Mouse (Mus musculus): ENCODE measurements at regions not wholly inside any gene's neighbourhood (a gene's known extent, or its start where the extent isn't known, plus 50 kb on each side); places are given as distances from the start of the nearest gene placed in this dataset.
A peak's percentile ranks its signal among the peaks of the same experiment; 100 is the strongest.

DNA sequence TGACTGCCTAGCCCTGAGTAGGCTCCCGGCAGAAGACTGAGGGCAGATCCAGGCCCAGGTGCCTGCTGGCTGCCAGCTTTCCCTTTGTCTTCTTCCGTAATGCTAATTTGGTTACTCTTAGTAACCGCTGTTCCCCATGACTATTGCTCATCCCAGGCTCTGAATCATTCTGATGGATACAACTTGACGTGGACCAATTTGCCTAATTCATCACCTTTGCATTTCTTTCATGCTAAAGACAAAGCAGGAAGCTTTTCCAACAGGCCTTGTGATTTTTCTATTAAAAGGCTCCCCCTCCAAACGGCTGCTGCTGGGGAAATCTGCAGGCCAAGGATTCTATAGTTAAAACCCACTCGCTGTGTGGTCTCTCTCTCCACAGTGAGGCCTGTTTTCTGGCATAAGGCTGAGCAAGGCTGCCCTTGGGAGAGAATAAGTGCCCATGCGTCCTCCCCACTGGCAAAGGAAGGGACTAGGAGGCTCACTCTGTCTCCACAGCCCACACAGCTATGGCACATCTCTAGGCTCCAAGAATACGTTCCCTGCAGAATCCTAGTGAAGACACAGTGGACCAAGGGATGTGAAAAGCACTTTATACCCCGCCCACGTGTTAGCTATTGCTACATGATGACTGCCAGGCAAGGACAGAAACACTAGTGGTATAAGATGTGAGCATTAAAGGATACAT is 304.6 kb downstream of the 3100002H09Rik start:
- Histone ChIP-seq H3K9me3 (replicated peaks; ENCODE audit: control insufficient read depth, low read length, poor library complexity, severe bottlenecking) (no peaks in the 10 kb centered on the region), H3K4me2 (ENCODE audit: low read length) (no peak overlapping the region), H3K36me3 (ENCODE audit: control insufficient read depth, insufficient read depth, low read length) (no peaks in the 10 kb centered on the region), H3K9ac (ENCODE audit: low read depth, low read length) (no peak overlapping the region), H3K4me3 (ENCODE audit: low read depth, low read length) (no peak overlapping the region), H3K27ac (ENCODE audit: low read length) (no peak overlapping the region), H3K27me3 (ENCODE audit: control insufficient read depth, insufficient read depth, low read depth, low read length) (no peaks in the 10 kb centered on the region), H3K4me1 (ENCODE audit: control insufficient read depth, insufficient read depth, low read length) (no peaks in the 10 kb centered on the region)
- 47% methylated on average over 10 of the region's 10 CpGs for WGBS
- ATAC-seq = no peak

DNA sequence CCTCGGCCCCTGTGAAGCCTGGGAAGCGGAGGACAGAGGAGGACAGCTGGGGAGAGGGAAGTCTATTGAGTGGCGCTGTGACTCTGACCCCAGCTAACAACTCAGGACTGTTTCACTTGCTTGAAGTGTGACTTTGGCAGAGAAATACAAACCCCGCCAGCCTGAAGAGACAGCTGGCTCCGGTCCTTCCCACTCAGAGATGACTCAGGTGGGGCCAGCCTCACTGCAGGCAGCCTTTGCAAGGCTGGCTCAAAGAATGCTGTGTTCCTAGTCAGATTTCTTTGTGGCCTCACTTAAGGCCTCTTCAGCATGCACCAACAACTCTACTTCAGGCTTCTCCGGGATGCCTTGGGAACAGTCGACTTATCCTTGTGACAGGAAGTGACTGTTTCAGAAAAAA is 307.7 kb downstream of the 3100002H09Rik start:
- ATAC-seq = no peak
- 49% methylated on average over 7 of the region's 7 CpGs for WGBS
- H3K4me1 ChIP-seq (ENCODE audit: control insufficient read depth, insufficient read depth, low read length) = no peaks in the 10 kb centered on the region
- H3K36me3 ChIP-seq (ENCODE audit: control insufficient read depth, insufficient read depth, low read length) = no peaks in the 10 kb centered on the region
- no peak overlapping the region for H3K9ac ChIP-seq (ENCODE audit: low read depth, low read length)
- no peaks in the 10 kb centered on the region for H3K27me3 ChIP-seq (ENCODE audit: control insufficient read depth, insufficient read depth, low read depth, low read length)
- no peak overlapping the region for H3K27ac ChIP-seq (ENCODE audit: low read length)
- no peak overlapping the region for H3K4me3 ChIP-seq (ENCODE audit: low read depth, low read length)
- no peak overlapping the region for H3K4me2 ChIP-seq (ENCODE audit: low read length)
- no peaks in the 10 kb centered on the region for H3K9me3 ChIP-seq (replicated peaks; ENCODE audit: control insufficient read depth, low read length, poor library complexity, severe bottlenecking)

DNA sequence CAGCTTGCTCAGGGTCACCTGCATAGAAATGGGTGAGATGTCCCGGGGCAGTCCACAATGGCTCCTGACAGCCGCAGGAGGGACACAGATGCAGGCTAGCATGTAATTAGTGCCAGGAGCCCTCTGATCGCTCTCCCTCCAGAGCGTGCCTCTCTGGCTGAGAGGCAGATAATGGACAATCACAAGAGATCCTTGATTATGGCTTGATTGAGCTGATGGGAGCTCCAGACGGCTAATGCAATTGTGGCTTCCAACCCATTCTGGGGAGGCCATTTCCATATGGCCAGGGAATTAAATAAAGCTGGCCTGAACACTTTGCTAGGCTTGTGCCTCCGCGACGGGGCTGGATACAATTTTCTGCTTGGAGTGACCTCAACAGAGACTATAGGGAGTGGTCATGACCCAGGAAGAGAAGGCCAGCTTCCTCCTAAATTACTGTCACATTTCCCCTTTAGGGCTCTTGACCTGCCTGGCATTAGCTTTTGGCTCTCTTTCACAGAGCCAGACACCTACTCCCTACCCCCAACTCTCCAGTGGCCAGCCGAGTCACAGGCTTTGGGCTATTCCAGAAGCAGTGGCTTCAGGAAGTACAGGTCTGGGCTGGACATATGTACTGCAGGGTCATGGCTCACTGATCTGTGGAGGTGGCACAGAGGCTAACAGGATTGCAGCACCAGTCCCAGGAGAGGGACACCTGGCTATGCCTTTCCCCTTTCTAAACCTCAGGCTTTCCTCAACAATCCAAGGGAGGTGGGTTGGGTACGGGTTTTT is 311.8 kb downstream of the 3100002H09Rik start:
- H3K27ac ChIP-seq (ENCODE audit: low read length) = no peak overlapping the region
- H3K9ac ChIP-seq (ENCODE audit: low read depth, low read length) = no peak overlapping the region
- no peak for ATAC-seq
- H3K4me3 ChIP-seq (ENCODE audit: low read depth, low read length) = no peak overlapping the region
- no peaks in the 10 kb centered on the region for H3K9me3 ChIP-seq (replicated peaks; ENCODE audit: control insufficient read depth, low read length, poor library complexity, severe bottlenecking)
- no peaks in the 10 kb centered on the region for H3K4me1 ChIP-seq (ENCODE audit: control insufficient read depth, insufficient read depth, low read length)
- H3K27me3 ChIP-seq (ENCODE audit: control insufficient read depth, insufficient read depth, low read depth, low read length) = no peaks in the 10 kb centered on the region
- WGBS = 23% methylated on average over 10 of the region's 10 CpGs
- no peak overlapping the region for H3K4me2 ChIP-seq (ENCODE audit: low read length)
- no peaks in the 10 kb centered on the region for H3K36me3 ChIP-seq (ENCODE audit: control insufficient read depth, insufficient read depth, low read length)

DNA sequence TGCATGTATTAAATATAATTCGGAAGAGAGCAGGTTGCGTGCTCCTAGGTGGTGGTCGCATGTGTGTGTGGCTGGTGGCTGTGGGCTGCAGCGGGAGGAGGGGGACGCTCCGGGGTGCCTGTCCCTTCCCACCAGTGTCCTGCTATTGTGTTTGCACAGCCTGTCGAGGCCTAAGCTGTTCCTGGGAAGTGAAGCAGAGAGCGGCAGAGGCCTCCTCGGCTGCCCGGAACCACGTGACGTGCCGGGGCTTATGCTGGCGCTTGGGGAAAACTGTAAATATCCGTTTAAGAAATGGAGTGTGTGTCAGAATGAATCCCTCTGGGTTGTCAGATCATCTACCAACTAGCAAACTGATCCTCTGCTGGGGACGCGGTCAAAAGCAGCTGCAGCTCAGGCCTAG is 318.3 kb downstream of the 3100002H09Rik start:
- no peaks in the 10 kb centered on the region for H3K27me3 ChIP-seq (ENCODE audit: control insufficient read depth, insufficient read depth, low read depth, low read length)
- H3K9ac ChIP-seq (ENCODE audit: low read depth, low read length) = no peak overlapping the region
- no peaks in the 10 kb centered on the region for H3K9me3 ChIP-seq (replicated peaks; ENCODE audit: control insufficient read depth, low read length, poor library complexity, severe bottlenecking)
- H3K27ac ChIP-seq (ENCODE audit: low read length) = no peak overlapping the region
- H3K4me2 ChIP-seq (ENCODE audit: low read length) = peak overlapping the region; percentile 11; the same call in 1 of the 2 replicates
- 5% methylated on average over 17 of the region's 17 CpGs for WGBS
- no peaks in the 10 kb centered on the region for H3K36me3 ChIP-seq (ENCODE audit: control insufficient read depth, insufficient read depth, low read length)
- no peak overlapping the region for H3K4me3 ChIP-seq (ENCODE audit: low read depth, low read length)
- peak; percentile 81 for ATAC-seq
- no peaks in the 10 kb centered on the region; the same call in 1 of the 2 replicates for H3K4me1 ChIP-seq (ENCODE audit: control insufficient read depth, insufficient read depth, low read length)

DNA sequence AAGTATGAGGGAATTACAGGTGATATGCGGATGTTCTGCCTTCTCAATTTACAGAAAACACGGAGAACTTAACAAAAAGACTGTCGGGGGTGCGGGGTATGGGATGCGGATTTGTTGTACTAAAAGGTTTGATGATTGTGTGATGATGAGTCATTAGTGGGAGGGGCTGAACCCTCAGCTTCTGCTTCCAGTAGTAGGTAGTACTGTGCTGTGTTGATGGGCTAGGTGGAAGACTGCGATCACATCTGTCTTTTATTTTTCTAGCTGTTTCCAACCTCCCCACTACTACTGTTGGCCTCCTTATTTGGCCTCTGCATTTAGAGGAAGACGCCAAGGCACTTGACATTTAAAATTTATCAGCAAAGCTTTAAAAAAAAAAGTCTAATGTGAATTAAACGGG is 318.8 kb downstream of the 3100002H09Rik start:
- H3K27me3 ChIP-seq (ENCODE audit: control insufficient read depth, insufficient read depth, low read depth, low read length) = no peaks in the 10 kb centered on the region
- no peak overlapping the region for H3K27ac ChIP-seq (ENCODE audit: low read length)
- no peak overlapping the region for H3K4me3 ChIP-seq (ENCODE audit: low read depth, low read length)
- no peak overlapping the region for H3K4me2 ChIP-seq (ENCODE audit: low read length)
- H3K36me3 ChIP-seq (ENCODE audit: control insufficient read depth, insufficient read depth, low read length) = no peaks in the 10 kb centered on the region
- ATAC-seq = no peak
- WGBS = 57% methylated on average over 8 of the region's 8 CpGs
- no peaks in the 10 kb centered on the region for H3K9me3 ChIP-seq (replicated peaks; ENCODE audit: control insufficient read depth, low read length, poor library complexity, severe bottlenecking)
- no peak overlapping the region for H3K9ac ChIP-seq (ENCODE audit: low read depth, low read length)
- H3K4me1 ChIP-seq (ENCODE audit: control insufficient read depth, insufficient read depth, low read length) = no peaks in the 10 kb centered on the region; the same call in 1 of the 2 replicates

DNA sequence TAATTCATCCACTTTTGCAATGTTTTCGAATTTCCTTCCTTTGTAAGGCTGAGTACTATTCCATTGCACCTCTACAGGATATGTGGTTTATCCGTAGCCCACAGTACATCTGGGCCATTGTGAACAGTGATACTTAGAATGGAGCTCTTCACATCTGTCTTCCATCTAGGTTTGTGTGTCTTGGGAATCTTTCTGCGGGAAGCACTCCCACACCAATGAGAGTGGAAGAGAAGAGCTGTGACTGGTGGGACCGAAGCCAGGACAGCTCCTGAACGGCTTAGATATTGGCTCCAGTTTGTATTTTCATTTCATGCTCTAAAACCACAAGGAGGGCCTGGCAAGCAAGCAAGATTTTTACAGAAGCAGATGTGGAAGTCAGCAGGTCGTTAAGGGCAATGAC is 323.1 kb downstream of the 3100002H09Rik start:
- Histone ChIP-seq H3K9me3 (replicated peaks; ENCODE audit: control insufficient read depth, low read length, poor library complexity, severe bottlenecking) (no peaks in the 10 kb centered on the region), H3K36me3 (ENCODE audit: control insufficient read depth, insufficient read depth, low read length) (no peaks in the 10 kb centered on the region), H3K9ac (ENCODE audit: low read depth, low read length) (no peak overlapping the region), H3K27me3 (ENCODE audit: control insufficient read depth, insufficient read depth, low read depth, low read length) (no peaks in the 10 kb centered on the region), H3K4me3 (ENCODE audit: low read depth, low read length) (no peak overlapping the region), H3K4me1 (ENCODE audit: control insufficient read depth, insufficient read depth, low read length) (no peaks in the 10 kb centered on the region; the same call in 1 of the 2 replicates), H3K27ac (ENCODE audit: low read length) (no peak overlapping the region), H3K4me2 (ENCODE audit: low read length) (no peak overlapping the region)
- 85% methylated on average over 6 of the region's 6 CpGs for WGBS
- no peak for ATAC-seq

DNA sequence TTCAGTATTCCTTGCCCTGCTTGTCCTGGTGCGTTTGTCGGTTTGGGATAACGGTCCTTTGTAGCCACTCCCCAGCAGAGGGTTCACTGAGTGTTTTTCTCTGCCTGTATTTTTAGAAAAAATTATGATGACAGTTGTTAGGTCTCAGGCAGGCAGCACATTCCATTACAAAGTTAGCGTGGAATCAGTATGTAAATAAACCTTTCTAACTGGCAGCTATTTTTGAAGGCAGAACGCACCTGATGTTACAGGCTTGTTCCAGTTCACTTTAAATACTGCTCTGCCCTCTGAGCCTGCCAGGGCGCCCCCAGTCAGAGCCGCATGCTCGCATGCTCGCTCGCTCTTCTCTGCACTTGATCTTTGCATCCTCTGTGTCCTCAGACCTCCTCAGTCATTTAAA is 331.9 kb downstream of the 3100002H09Rik start:
- no peak for ATAC-seq
- no peaks in the 10 kb centered on the region for H3K27me3 ChIP-seq (ENCODE audit: control insufficient read depth, insufficient read depth, low read depth, low read length)
- WGBS = 7% methylated on average over 10 of the region's 10 CpGs
- no peak overlapping the region for H3K4me2 ChIP-seq (ENCODE audit: low read length)
- H3K4me3 ChIP-seq (ENCODE audit: low read depth, low read length) = no peak overlapping the region
- H3K9me3 ChIP-seq (replicated peaks; ENCODE audit: control insufficient read depth, low read length, poor library complexity, severe bottlenecking) = no peaks in the 10 kb centered on the region
- no peak overlapping the region for H3K9ac ChIP-seq (ENCODE audit: low read depth, low read length)
- peak overlapping the region; percentile 33; the same call in 1 of the 2 replicates for H3K27ac ChIP-seq (ENCODE audit: low read length)
- H3K36me3 ChIP-seq (ENCODE audit: control insufficient read depth, insufficient read depth, low read length) = no peaks in the 10 kb centered on the region
- peaks cover 19% of the 10 kb centered on the region for H3K4me1 ChIP-seq (ENCODE audit: control insufficient read depth, insufficient read depth, low read length)

DNA sequence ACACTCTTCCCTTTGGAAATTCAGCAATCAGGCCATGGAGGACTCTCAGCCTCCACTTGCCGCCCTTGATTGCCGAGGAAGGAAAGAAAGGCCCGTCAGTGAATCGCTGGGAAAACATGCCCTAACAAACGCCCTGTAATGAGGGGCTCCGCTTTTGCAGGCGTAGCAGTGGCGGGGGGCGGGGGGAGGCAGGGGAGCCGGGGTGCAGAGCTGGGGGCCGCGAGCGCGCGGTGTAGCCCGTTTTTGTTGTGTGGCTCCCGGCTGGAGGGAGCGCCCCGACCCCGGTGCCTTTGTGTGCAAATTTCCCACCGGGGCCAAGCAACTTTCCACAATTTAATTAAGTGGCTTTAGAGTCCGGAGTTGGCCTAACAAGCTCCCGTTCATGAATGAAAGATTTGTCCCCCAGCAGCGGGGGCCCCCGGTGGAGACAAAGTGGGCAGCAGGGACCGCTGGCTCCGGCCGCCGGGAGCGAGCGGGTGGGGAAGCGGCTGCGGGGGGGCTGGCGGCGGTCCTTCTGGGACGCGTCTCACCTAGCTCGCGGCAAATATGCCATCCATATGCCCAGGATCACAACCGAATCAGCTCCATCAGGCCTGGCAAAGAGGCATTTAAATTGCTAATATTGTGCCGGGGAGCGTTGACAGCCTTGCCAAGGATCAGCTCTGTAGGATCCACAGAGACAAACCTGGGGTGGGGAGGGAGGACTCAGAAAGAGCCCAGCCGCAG is 333.0 kb downstream of the 3100002H09Rik start:
- H3K9me3 ChIP-seq (replicated peaks; ENCODE audit: control insufficient read depth, low read length, poor library complexity, severe bottlenecking) = no peaks in the 10 kb centered on the region
- no peaks in the 10 kb centered on the region for H3K27me3 ChIP-seq (ENCODE audit: control insufficient read depth, insufficient read depth, low read depth, low read length)
- peak; percentile 70 for ATAC-seq
- WGBS = under 1% methylated on average over 43 of the region's 43 CpGs
- peaks cover 19% of the 10 kb centered on the region for H3K4me1 ChIP-seq (ENCODE audit: control insufficient read depth, insufficient read depth, low read length)
- H3K4me2 ChIP-seq (ENCODE audit: low read length) = peak overlapping the region; percentile 75
- peak overlapping the region; percentile 79 for H3K27ac ChIP-seq (ENCODE audit: low read length)
- H3K9ac ChIP-seq (ENCODE audit: low read depth, low read length) = peak overlapping the region; percentile 51
- H3K4me3 ChIP-seq (ENCODE audit: low read depth, low read length) = peak overlapping the region; percentile 33
- H3K36me3 ChIP-seq (ENCODE audit: control insufficient read depth, insufficient read depth, low read length) = no peaks in the 10 kb centered on the region

Data from midbrain, embryonic 16.5 days (tissue).